Mouse (Mus musculus): ENCODE measurements at regions not wholly inside any gene's neighbourhood (a gene's known extent, or its start where the extent isn't known, plus 50 kb on each side); places are given as distances from the start of the nearest gene placed in this dataset.
A peak's percentile ranks its signal among the peaks of the same experiment; 100 is the strongest.

DNA sequence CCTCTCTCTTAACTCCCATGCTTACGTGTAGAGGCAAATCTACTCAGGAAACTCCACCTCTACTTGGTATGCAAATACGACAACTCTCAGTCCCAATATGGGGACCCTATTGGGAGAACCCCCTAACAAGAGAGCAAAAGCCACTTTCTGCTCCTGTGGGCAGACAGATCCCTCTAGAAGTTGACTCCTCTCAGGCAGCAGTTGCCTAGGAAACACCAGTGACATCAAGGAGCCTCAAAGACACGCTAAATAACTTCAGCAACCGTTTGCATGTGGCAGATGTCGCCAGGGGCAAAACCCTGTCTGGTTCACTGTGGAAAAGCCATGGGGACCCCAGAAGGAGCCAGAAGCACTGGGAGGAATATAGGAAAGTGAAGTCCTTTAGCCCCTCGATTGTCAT is 147.5 kb downstream of the Rybp start:
- DNase-seq (ENCODE audit: extremely low spot score in 1 of 2, low spot score in 2 of 2): no peak
- no peak for TF ChIP-seq CTCF (IDR thresholded peaks at IDR 0.05)
- Histone ChIP-seq H3K4me3 (no peak overlapping the region), H3K27ac (no peak overlapping the region)
- intact Hi-C loops (cut with DNase I): loop anchor here (5.0 to 10.0 kb wide), 2 partner anchors 147 to 235 kb away; partner anchors contain the start of gene Rybp

DNA sequence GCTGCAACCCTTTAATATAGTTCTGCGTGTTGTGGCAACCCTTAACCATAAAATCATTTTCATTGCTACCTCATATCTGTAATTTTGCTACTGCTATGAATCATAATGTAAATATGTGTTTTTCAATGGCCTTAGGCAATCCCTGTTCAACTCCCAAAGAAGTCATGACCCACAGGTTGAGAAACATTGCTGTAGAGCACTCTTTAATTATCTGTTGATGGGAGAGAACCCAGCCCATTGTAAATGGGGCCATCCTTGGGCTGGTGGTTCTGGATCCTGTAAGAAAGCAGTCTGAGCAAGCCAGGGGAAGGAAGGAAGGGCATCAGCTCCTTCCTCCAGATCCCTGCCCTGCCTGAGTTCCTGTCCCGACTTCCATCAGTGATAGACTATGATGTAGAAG is 148.6 kb downstream of the Rybp start:
- DNase-seq (ENCODE audit: extremely low spot score in 1 of 2, low spot score in 2 of 2): no peak
- TF ChIP-seq CTCF (IDR thresholded peaks at IDR 0.05): no peak
- Histone ChIP-seq H3K27ac (no peak overlapping the region), H3K4me3 (no peak overlapping the region)
- intact Hi-C loops (cut with DNase I): no loop called here

DNA sequence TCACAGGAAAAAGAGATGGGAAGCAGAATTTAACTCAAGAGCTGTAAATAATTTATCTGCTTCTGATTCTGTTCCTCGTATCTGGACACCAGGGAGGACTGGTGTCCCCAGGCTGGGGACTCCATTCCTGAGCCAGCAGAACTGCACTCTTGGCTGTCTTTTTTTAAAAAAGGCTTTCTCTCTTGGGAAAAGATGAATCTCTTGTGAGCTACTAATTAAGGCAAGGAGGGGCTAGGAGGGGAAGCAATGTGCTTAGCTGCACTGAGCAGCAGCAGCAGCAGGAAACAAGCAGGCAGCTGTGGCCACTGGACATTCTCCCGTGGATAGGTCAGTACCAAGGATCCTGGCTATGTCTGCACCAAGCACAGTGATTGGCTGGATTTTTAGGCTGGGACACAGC is 152.1 kb downstream of the Rybp start:
- no peak for DNase-seq (ENCODE audit: extremely low spot score in 1 of 2, low spot score in 2 of 2)
- no peak overlapping the region for H3K4me3 ChIP-seq
- TF ChIP-seq CTCF (IDR thresholded peaks at IDR 0.05): no peak
- intact Hi-C loops (cut with DNase I): no loop called here
- H3K27ac ChIP-seq: no peak overlapping the region

DNA sequence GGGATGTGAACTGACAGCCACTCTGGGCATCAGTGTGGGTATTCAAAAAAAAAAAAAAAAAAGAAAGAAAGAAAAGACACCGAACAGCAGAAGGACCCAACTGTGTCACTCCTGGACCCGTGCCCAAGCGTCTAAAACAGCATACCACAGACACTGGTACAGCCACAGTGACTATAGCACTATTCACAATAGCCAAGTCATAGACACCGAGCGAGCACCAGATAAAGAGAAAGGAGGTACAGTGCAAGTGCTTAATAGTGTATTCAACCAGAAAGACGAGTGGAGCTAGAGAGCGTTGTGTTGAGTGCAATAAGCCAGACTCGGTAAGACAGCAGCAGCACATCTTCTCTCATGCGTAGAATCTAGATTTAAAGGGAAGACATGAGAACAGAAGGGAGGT is 153.3 kb downstream of the Rybp start:
- Histone ChIP-seq H3K27ac (no peak overlapping the region), H3K4me3 (no peak overlapping the region)
- intact Hi-C loops (cut with DNase I): no loop called here
- no peak for DNase-seq (ENCODE audit: extremely low spot score in 1 of 2, low spot score in 2 of 2)
- TF ChIP-seq CTCF (IDR thresholded peaks at IDR 0.05): no peak

DNA sequence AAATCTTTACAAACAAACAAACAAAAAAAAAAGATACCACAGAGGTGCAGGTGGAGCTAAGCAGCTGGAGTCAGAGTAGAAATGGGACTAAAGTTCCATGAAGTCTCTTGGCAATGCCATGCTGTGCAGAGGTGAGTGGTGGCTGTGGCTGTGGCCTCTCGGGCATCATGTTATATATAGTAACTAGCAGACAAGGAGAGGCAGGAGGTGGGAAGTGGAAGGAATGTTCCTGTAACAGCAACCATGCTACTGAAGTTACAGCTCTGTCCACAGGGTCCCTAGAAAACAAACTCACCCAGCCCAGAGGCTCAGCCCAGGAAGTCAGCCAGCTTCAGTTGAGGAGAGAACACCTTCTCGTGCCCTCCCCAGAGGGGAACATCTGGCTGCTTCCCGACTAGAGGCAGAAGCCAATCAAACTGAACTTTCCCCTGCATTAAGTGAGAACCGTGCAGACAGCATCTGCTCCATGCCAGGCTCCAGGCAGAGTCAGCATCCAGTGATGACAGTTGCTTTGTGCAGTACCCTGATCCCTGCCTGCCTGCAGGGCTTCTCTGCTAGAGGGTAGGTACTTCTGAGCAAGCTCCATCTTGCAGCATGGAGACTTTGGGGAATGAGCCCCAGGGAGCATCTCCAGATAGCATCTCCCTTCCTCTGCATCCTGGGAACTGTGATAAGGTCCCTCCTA is 154.2 kb downstream of the Rybp start:
- TF ChIP-seq CTCF (IDR thresholded peaks at IDR 0.05): no peak; the same call in 1 of the 2 replicates
- no peak overlapping the region for H3K4me3 ChIP-seq
- intact Hi-C loops (cut with DNase I): no loop called here

DNA sequence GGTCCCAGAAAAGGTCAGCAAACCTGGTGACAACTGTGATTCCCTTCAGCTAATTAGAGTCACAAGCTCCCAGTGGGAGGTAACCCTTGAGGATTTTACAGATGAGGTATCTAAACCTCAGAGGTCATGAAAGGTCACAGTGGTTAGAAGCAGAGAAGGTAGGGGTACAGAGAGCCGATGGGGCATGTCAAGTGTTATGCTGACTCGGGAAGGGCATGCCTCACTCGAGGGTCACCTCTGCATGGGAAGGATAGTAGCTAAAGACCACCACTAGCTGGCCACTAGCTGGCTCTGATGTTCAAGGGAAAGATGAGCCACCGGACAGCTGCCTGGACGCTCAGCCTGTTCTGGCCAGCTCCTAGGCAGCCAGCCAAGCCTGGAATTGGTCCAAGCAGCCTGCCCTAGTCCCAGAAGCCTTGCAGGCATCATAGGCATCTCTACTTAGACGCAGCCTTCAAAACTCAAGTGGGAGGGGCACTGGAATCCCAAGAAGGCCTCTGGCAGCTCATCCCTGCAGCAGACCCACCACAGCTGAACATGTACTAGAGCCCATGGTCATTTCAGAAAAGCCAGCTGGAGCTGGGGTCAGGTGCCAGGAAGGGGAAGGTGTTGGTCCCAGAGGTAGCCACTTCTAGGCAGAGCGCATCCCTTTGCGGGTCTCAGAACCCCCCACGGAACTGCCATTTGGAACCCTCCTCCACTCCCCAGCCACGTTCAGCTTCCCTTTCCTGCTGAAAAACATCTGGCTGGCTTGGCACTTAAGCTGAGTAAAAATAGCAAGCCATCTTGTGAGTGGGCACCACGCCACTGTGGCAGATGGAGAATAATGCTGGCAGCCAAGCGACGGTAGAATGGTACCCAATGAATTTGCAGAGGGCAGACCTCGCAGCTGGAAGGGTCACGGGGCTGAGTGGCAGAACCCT is 159.8 kb downstream of the Rybp start:
- TF ChIP-seq CTCF (IDR thresholded peaks at IDR 0.05): peak; percentile 33
- intact Hi-C loops (cut with DNase I): no loop called here
- Histone ChIP-seq H3K27ac (no peak overlapping the region), H3K4me3 (no peak overlapping the region)
- peak; percentile 72 to 73 for DNase-seq (ENCODE audit: extremely low spot score in 1 of 2, low spot score in 2 of 2)

More for the DNA sequence above, 154.2 kb downstream of the Rybp start:
- no peak for DNase-seq (ENCODE audit: extremely low spot score in 1 of 2, low spot score in 2 of 2)
- no peak overlapping the region for H3K27ac ChIP-seq

DNA sequence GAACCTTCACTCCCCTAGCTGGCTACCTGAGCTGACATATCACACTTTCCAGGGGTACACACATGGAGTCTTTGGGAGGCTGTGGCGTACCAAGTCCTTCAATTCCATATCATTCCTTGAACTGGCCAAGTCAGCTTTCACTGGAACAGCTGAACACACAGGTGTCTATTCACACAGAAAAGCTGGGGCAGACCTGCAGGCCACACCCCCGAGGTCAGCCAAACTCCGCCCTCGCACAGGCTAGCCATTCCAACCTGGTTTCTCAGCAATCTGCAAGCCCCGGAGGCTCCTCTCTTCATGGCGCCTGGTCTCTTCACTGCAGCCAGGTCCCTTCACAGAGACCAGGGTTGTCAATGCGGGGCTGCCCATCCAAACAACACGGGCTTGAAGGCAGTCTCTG is 160.5 kb downstream of the Rybp start:
- no peak for TF ChIP-seq CTCF (IDR thresholded peaks at IDR 0.05)
- no peak for DNase-seq (ENCODE audit: extremely low spot score in 1 of 2, low spot score in 2 of 2)
- intact Hi-C loops (cut with DNase I): no loop called here
- Histone ChIP-seq H3K4me3 (no peak overlapping the region), H3K27ac (no peak overlapping the region)

DNA sequence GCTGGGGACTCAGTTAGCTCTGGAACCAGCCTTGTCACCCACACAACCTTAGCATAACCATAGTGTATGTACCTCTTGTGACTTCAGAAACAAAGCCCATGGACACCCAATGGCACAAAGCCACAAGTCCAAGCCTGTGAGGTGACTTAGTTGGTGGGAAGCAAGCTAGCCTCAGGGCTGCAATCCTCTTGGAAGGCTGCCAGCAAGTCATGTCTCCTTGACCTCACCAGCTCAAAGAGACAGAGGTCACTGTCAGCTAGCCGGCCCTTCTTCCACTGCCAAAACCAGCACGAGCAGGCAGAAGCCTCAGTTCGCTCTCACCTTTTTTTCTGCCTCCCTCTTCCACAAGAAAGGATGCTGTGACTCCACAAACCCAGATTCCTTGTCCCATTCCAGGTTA is 161.0 kb downstream of the Rybp start:
- H3K4me3 ChIP-seq: no peak overlapping the region
- TF ChIP-seq CTCF (IDR thresholded peaks at IDR 0.05): no peak
- intact Hi-C loops (cut with DNase I): no loop called here
- no peak for DNase-seq (ENCODE audit: extremely low spot score in 1 of 2, low spot score in 2 of 2)
- H3K27ac ChIP-seq: no peak overlapping the region

DNA sequence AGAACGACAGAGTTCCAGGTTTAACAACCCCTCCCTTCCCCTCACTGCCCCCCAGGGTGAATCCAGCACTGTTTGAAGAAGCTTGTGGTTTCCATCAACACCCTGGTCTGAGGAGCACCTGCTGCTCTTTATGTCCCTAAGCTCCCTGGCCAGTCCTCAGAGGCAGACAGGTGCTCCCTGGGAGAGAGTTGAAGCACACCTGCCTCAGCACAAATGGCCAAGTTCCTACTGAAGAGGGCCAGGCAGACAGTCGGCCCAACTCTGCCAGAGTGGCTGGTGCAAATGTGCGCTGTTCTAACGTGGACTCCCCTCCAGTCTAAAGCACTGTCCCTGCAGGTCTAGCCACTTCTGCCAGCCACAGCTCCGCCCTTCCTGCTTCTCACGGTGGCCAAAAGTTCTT is 166.0 kb downstream of the Rybp start:
- TF ChIP-seq CTCF (IDR thresholded peaks at IDR 0.05): no peak
- DNase-seq (ENCODE audit: extremely low spot score in 1 of 2, low spot score in 2 of 2): no peak
- intact Hi-C loops (cut with DNase I): no loop called here
- H3K4me3 ChIP-seq: no peak overlapping the region
- H3K27ac ChIP-seq: no peak overlapping the region

DNA sequence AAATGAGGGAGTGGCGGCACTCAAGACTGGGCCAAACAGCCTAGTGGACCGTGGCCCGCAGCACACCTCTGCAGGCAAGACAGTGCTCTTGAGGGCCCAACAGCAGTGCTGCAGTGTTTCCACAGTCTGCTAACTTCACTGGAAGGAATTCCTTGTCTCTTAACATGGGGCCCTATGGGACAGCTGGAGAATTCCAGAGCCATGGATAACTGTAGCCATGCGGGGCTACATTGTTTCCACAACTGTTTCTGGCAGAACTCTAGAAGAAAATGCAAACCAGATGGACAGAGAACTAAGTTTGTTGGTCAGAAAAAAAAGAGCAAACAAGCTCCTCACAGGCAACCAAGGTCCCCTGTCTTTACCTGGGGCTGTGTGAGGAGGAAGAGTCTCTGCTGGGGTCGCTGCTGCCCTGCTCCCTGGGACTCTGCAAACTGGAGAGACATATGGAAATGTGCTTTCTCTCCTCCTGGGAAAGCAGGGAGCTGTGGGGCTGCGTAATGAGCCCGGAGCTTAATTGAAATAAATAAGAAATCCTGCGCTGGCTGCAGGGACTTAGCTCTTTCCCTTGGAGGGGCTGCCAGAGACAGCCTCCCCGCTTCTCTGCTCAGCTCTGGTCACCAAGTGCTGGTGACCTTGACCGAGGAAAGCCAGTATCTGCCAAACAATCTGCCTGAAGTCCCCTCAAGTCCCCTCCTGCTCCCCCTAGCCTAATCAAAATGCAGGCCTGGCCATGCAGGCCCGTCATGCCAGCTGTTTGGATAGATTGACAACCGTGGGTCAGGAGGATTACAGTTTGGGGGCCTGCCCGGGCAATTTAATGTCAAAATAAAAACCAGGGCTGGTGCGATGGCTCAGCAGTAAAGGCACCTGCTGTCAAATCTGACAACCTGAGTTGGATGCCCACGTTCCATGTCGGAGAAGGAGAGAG is 167.0 kb downstream of the Rybp start:
- DNase-seq (ENCODE audit: extremely low spot score in 1 of 2, low spot score in 2 of 2): no peak
- Histone ChIP-seq H3K4me3 (no peak overlapping the region), H3K27ac (no peak overlapping the region)
- intact Hi-C loops (cut with DNase I): no loop called here
- TF ChIP-seq CTCF (IDR thresholded peaks at IDR 0.05): no peak

DNA sequence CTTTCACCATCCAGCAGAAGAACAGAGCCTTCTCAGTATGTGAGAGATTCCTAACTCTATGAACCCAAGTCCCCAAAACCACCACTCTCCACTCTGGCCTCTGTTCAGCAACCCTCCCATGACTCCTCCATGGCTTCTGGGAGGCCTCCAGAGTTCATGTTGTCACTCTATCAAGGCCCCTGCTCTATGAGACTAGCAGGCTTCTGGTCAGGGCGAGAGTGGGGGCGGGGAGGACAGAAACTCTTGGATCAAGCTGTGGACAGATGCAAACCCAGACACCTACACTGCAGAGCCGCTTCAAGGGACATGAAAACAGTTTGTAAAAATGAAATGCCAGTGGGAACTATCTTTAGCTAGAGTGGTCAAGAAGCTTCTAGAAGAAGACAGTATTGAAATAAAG is 170.2 kb downstream of the Rybp start:
- no peak for TF ChIP-seq CTCF (IDR thresholded peaks at IDR 0.05)
- Histone ChIP-seq H3K4me3 (no peak overlapping the region), H3K27ac (no peak overlapping the region)
- no peak for DNase-seq (ENCODE audit: extremely low spot score in 1 of 2, low spot score in 2 of 2)
- intact Hi-C loops (cut with DNase I): no loop called here

Data from left cerebral cortex, adult 2 months (tissue).